Mouse (Mus musculus) liver, embryonic 14.5 days (tissue): ENCODE measurements at regions not wholly inside any gene's neighbourhood (a gene's known extent, or its start where the extent isn't known, plus 50 kb on each side); places are given as distances from the start of the nearest gene placed in this dataset.

Experiments
- ATAC-seq: fragments of 200-750 bp; cut with Nextera tagmentation; 2 replicates; pipeline ENCODE4 v1.8.0; 2017; ENCODE audit warnings: moderate number of reproducible peaks, mild to moderate bottlenecking, moderate library complexity; ENCODE audit not compliant: insufficient read depth
- DNase-seq, 3 experiments: peaks; one replicate each; pipeline ENCODE4 v3.0.0-alpha.2; 2012 to 2013; ENCODE audit warnings: low read depth in 3 of 3, low spot score in 3 of 3
- H3K27ac ChIP-seq: fragments of 300-500 bp; sonication (generic); 2 replicates; pipeline ENCODE4 v1.5.1; 2014; ENCODE audit warnings: moderate library complexity, mild to moderate bottlenecking, control low read depth, inconsistent platforms
- H3K27me3 ChIP-seq: fragments of 300-500 bp; sonication (generic); 2 replicates; pipeline ENCODE4 v1.6.1; 2014; ENCODE audit warnings: mild to moderate bottlenecking, low read length, moderate library complexity; ENCODE audit not compliant: control insufficient read depth, insufficient read depth
- H3K36me3 ChIP-seq: fragments of 300-500 bp; sonication (generic); replicated peaks from 2 replicates; pipeline ENCODE4 v1.6.1; 2014; ENCODE audit warnings: low read depth; ENCODE audit not compliant: control insufficient read depth, insufficient read depth
- H3K4me1 ChIP-seq, 2 experiments: fragments of 200-500 bp in 1 of 2; fragments of 300-500 bp in 1 of 2; sonication (generic) in 1 of 2; replicated peaks; 2 replicates each; pipeline ENCODE4 v1.6.1; 2012 to 2014; ENCODE audit warnings: antibody characterized with exemption in 1 of 2, inconsistent platforms in 1 of 2, low read length in 1 of 2; ENCODE audit not compliant: control insufficient read depth in 2 of 2, insufficient read depth in 2 of 2
- H3K4me2 ChIP-seq: fragments of 300-500 bp; sonication (generic); 2 replicates; pipeline ENCODE4 v1.6.1; 2014; ENCODE audit warnings: low read depth, mild to moderate bottlenecking, control low read depth, moderate library complexity
- H3K4me3 ChIP-seq, 2 experiments: fragments of 200-500 bp in 1 of 2; fragments of 300-500 bp in 1 of 2; sonication (generic) in 1 of 2; 2 replicates each; pipeline ENCODE4 v1.5.1; 2012 to 2014; ENCODE audit warnings: low read depth in 2 of 2, low read length in 2 of 2, mild to moderate bottlenecking in 2 of 2, control low read depth in 1 of 2, inconsistent platforms in 1 of 2, moderate library complexity in 1 of 2; ENCODE audit not compliant: insufficient read depth in 1 of 2
- H3K9ac ChIP-seq: fragments of 300-500 bp; sonication (generic); replicated peaks from 2 replicates; pipeline ENCODE4 v1.6.1; 2014; ENCODE audit warnings: mild to moderate bottlenecking, control low read depth, moderate library complexity
- H3K9me3 ChIP-seq: fragments of 300-500 bp; sonication (generic); 2 replicates; pipeline ENCODE4 v1.6.1; 2016; ENCODE audit warnings: low read length, mixed read lengths; ENCODE audit not compliant: control insufficient read depth
- CTCF ChIP-seq: IDR thresholded peaks from 2 replicates; pipeline ENCODE4 v1.5.1; 2016; ENCODE audit warnings: antibody characterized with exemption, low read depth, control low read depth
- EP300 ChIP-seq: IDR thresholded peaks from 2 replicates; pipeline ENCODE4 v1.6.1; 2016; ENCODE audit warnings: antibody characterized with exemption, low read depth
- WGBS: fragments of 180-500 bp; shearing (Covaris S2); extraction: QIAGEN DNeasy Blood & Tissue Kit; methylation state at CpG from one replicate; pipeline ENCODE4 v1.1.7; 2014; ENCODE audit not compliant: insufficient replicate concordance; 5-methylcytosine and 5-hydroxymethylcytosine counted together

GRCm38 (mm10) chr15:67792822-67793221 lies 1292.1 kb upstream of the Lrrc6 start:
- Histone ChIP-seq H3K27me3 (no peaks in the 10 kb centered on the region), H3K4me1 (no peaks in the 10 kb centered on the region), H3K9me3 (no peaks in the 10 kb centered on the region), H3K9ac (no peak overlapping the region), H3K27ac (no peak overlapping the region), H3K4me3 (no peak overlapping the region), H3K4me2 (no peak overlapping the region), H3K36me3 (no peaks in the 10 kb centered on the region)
- DNase-seq = no peak
- ATAC-seq = no peak
- TF ChIP-seq CTCF (no peak), EP300 (no peak)

GRCm38 (mm10) chr15:67788587-67788986 lies 1287.9 kb upstream of the Lrrc6 start:
- Histone ChIP-seq H3K36me3 (no peaks in the 10 kb centered on the region), H3K9me3 (no peaks in the 10 kb centered on the region), H3K4me3 (no peak overlapping the region), H3K4me1 (no peaks in the 10 kb centered on the region), H3K27me3 (no peaks in the 10 kb centered on the region), H3K27ac (no peak overlapping the region), H3K9ac (no peak overlapping the region), H3K4me2 (no peak overlapping the region)
- TF ChIP-seq EP300 (no peak), CTCF (no peak)
- ATAC-seq = no peak
- DNase-seq = no peak

GRCm38 (mm10) chr15:67785583-67785982 lies 1284.9 kb upstream of the Lrrc6 start:
- H3K4me1 ChIP-seq = no peaks in the 10 kb centered on the region
- DNase-seq (no peak), ATAC-seq (no peak)
- H3K4me2 ChIP-seq = no peak overlapping the region
- no peaks in the 10 kb centered on the region for H3K9me3 ChIP-seq
- no peak overlapping the region for H3K27ac ChIP-seq
- TF ChIP-seq CTCF (no peak), EP300 (no peak)
- WGBS = 47% methylated on average over 2 of the region's 2 CpGs
- H3K27me3 ChIP-seq = no peaks in the 10 kb centered on the region
- no peak overlapping the region for H3K9ac ChIP-seq
- no peak overlapping the region for H3K4me3 ChIP-seq
- no peaks in the 10 kb centered on the region for H3K36me3 ChIP-seq

- no peaks in the 10 kb centered on the region for H3K4me1 ChIP-seq
- no peaks in the 10 kb centered on the region for H3K9me3 ChIP-seq
- no peak overlapping the region for H3K4me2 ChIP-seq
- WGBS = 61% methylated on average over 1 of the region's 1 CpGs
- no peak overlapping the region for H3K9ac ChIP-seq
- H3K27me3 ChIP-seq = no peaks in the 10 kb centered on the region
- DNase-seq = no peak
- TF ChIP-seq EP300 = no peak
- no peak for TF ChIP-seq CTCF
- H3K36me3 ChIP-seq = no peaks in the 10 kb centered on the region
- H3K27ac ChIP-seq = no peak overlapping the region
- H3K4me3 ChIP-seq = no peak overlapping the region
- no peak for ATAC-seq
Measured at GRCm38 (mm10) chr15:67783754-67784153, 1283.0 kb upstream of the Lrrc6 start.

- no peaks in the 10 kb centered on the region for H3K4me1 ChIP-seq
- no peaks in the 10 kb centered on the region for H3K36me3 ChIP-seq
- DNase-seq = no peak
- TF ChIP-seq EP300 (no peak), CTCF (no peak)
- H3K9ac ChIP-seq = no peak overlapping the region
- no peak for ATAC-seq
- no peak overlapping the region for H3K4me3 ChIP-seq
- H3K9me3 ChIP-seq = no peaks in the 10 kb centered on the region
- H3K27me3 ChIP-seq = no peaks in the 10 kb centered on the region
- no peak overlapping the region for H3K27ac ChIP-seq
- no peak overlapping the region for H3K4me2 ChIP-seq
- 68% methylated on average over 4 of the region's 4 CpGs for WGBS
Measured at GRCm38 (mm10) chr15:67782505-67782904, 1281.8 kb upstream of the Lrrc6 start.

- Histone ChIP-seq H3K9ac (no peak overlapping the region), H3K9me3 (no peaks in the 10 kb centered on the region), H3K4me1 (no peaks in the 10 kb centered on the region), H3K4me2 (no peak overlapping the region), H3K4me3 (no peak overlapping the region), H3K27me3 (no peaks in the 10 kb centered on the region), H3K27ac (no peak overlapping the region), H3K36me3 (no peaks in the 10 kb centered on the region)
- TF ChIP-seq EP300 (no peak), CTCF (no peak)
- WGBS = 34% methylated on average over 2 of the region's 2 CpGs
- DNase-seq = no peak
- ATAC-seq = no peak
Measured at GRCm38 (mm10) chr15:67780856-67781255, 1280.1 kb upstream of the Lrrc6 start.
